Mouse (Mus musculus) intestine, postnatal 0 days (tissue): ENCODE measurements around the gene Pofut1. TPM values are rescaled to one million over a fixed set of nuclear protein-coding genes. Genes with fewer than 3 reads are reported as not detected.

ENCODE experiments used
- ATAC-seq: fragments of 200-750 bp; cut with Nextera tagmentation; 2 replicates; pipeline ENCODE4 v1.8.0; 2017; ENCODE audit warnings: mild to moderate bottlenecking, moderate TSS enrichment, moderate library complexity
- H3K27ac ChIP-seq: fragments of 300-500 bp; sonication (generic); 2 replicates; pipeline ENCODE4 v1.5.1; 2014; ENCODE audit warnings: mild to moderate bottlenecking, low read depth, low read length, moderate library complexity
- H3K27me3 ChIP-seq: fragments of 300-500 bp; sonication (generic); replicated peaks from 2 replicates; pipeline ENCODE4 v1.6.1; 2014; ENCODE audit warnings: low read length, mixed read lengths; ENCODE audit not compliant: control insufficient read depth, insufficient read depth
- H3K36me3 ChIP-seq: fragments of 300-500 bp; sonication (generic); 2 replicates; pipeline ENCODE4 v1.6.1; 2014; ENCODE audit warnings: mild to moderate bottlenecking, moderate library complexity; ENCODE audit not compliant: control insufficient read depth, insufficient read depth
- H3K4me1 ChIP-seq: fragments of 300-500 bp; sonication (generic); replicated peaks from 2 replicates; pipeline ENCODE4 v1.6.1; 2014; ENCODE audit warnings: antibody characterized with exemption, low read length, mixed read lengths; ENCODE audit not compliant: control insufficient read depth, insufficient read depth
- H3K4me2 ChIP-seq: fragments of 300-500 bp; sonication (generic); replicated peaks from 2 replicates; pipeline ENCODE4 v1.6.1; 2014; ENCODE audit warnings: low read depth, mild to moderate bottlenecking, moderate library complexity
- H3K4me3 ChIP-seq: fragments of 300-500 bp; sonication (generic); 2 replicates; pipeline ENCODE4 v1.5.1; 2014; ENCODE audit warnings: low read depth, low read length
- H3K9ac ChIP-seq: fragments of 300-500 bp; sonication (generic); 2 replicates; pipeline ENCODE4 v1.6.1; 2014; ENCODE audit warnings: mild to moderate bottlenecking, low read depth, low read length
- H3K9me3 ChIP-seq: fragments of 300-500 bp; sonication (generic); 2 replicates; pipeline ENCODE4 v1.6.1; 2016; ENCODE audit warnings: mixed run types; ENCODE audit not compliant: control insufficient read depth
- CTCF ChIP-seq: sonication (generic); IDR thresholded peaks from 2 replicates; pipeline ENCODE4 v1.5.1; 2016; ENCODE audit warnings: low read depth, mild to moderate bottlenecking, control low read depth, antibody characterized with exemption, moderate library complexity
- WGBS: fragments of 180-500 bp; shearing (Covaris S2); extraction: QIAGEN DNeasy Blood & Tissue Kit; methylation state at CpG from one replicate; pipeline ENCODE4 v1.1.7; 2014; 5-methylcytosine and 5-hydroxymethylcytosine counted together
- polyA plus RNA-seq: library from polyadenylated mRNA; unstranded; fragments of >200 nt; fragmentation: Nextera tagmentation; extraction: Ambion mirVana; gene quantifications from 2 replicates; pipeline ENCODE4 v1.2.1, GENCODE M21; 2015

The Pofut1 gene
- 7.5 and 10.5 TPM in 2 replicates for polyA plus RNA-seq

GRCm38 (mm10) chr2:153241250-153242014 lies at the start of gene Pofut1, which contains the start of gene Plagl2:
TSS of gene Pofut1 (plus strand) at chr2:153241533.
TSS of gene Plagl2 (minus strand) at chr2:153241426.
- H3K4me2 ChIP-seq: peak within 1 kb of the TSS; percentile 77
- H3K27ac ChIP-seq: peak within 1 kb of the TSS; percentile 99
- peaks cover 12% of the 10 kb centered on the region for H3K4me1 ChIP-seq
- H3K27me3 ChIP-seq: no peaks in the 10 kb centered on the region
- H3K4me3 ChIP-seq: peak within 1 kb of the TSS; percentile 95
- ATAC-seq: peak; percentile 93
- TF ChIP-seq CTCF: peak; percentile 60
- WGBS: under 1% methylated on average over 37 of the region's 72 CpGs
- H3K9me3 ChIP-seq: no peaks in the 10 kb centered on the region
- peaks cover 20% of the 10 kb centered on the region for H3K36me3 ChIP-seq
- H3K9ac ChIP-seq: peak within 1 kb of the TSS; percentile 99

DNA sequence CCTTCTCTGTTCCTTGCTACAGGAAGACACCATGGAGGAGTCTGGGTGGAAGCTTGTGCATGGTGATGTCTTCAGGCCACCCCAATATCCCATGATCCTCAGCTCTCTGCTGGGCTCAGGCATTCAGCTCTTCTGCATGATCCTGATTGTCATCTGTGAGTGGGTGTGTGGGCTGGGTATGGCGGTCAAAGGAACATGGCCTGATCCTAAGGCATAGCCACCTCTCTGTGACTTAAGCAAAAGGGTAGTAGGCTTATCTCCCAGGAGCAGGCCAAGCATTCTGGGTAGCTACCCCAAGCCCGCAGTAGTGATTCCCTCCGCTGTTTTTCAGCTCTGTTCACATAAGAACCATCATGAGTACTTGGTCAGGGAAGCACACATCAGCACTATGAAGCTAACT lies 47.1 kb upstream of the Pofut1 start:
- peaks cover 76% of the 10 kb centered on the region for H3K36me3 ChIP-seq
- TF ChIP-seq CTCF: no peak
- no peak for ATAC-seq

DNA sequence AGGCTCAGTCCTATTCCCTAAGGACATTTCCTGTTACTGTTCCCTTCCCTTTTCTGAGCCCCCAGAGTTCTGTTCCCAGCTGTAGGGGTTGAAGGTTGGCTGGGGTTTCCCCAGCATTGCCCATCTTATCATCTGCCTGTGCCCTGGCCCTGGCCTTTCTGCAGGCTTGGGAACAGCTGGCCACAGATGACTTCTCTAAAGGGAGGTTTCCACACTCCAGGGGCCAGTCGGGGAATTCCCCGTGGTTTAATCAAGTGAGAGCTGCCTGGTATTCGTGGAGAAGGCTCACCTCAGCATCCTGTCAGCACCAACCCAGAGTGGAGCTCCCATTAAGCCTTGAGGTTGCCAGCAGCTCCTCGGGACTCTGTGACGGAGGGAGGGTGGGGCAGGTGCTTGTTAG lies 42.8 kb upstream of the Pofut1 start:
- Histone ChIP-seq H3K36me3 (peaks cover 72% of the 10 kb centered on the region), H3K9me3 (no peaks in the 10 kb centered on the region), H3K27ac (peak overlapping the region; percentile 54; the same call in 1 of the 2 replicates), H3K9ac (no peak overlapping the region), H3K4me2 (no peak overlapping the region), H3K4me3 (no peak overlapping the region), H3K27me3 (no peaks in the 10 kb centered on the region), H3K4me1 (no peaks in the 10 kb centered on the region)
- ATAC-seq: no peak
- no peak for TF ChIP-seq CTCF
- 56% methylated on average over 5 of the region's 5 CpGs for WGBS

More for the DNA sequence above, 47.1 kb upstream of the Pofut1 start:
- Histone ChIP-seq H3K4me2 (no peak overlapping the region), H3K9me3 (no peaks in the 10 kb centered on the region), H3K27me3 (no peaks in the 10 kb centered on the region), H3K4me1 (no peaks in the 10 kb centered on the region), H3K9ac (no peak overlapping the region), H3K27ac (no peak overlapping the region), H3K4me3 (no peak overlapping the region)
- WGBS: 96% methylated on average over 3 of the region's 3 CpGs

DNA sequence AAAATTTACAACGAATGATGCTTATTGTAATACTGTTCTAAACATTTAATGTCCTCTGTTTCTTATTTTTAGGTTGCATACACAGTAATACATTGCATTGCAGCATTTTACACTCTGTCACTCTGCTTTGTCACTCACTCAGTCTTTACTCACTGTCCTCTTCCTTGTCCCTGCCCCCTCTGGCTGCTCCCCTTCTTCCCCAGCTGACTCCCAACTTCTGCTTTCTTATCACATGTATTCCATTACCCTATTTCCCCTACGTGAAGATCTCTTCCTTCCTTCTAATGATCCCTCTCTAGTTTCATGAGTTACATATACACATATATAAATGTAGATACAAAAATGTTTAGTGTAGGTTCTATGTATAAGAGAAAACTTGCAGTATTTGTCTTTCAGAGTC lies 42.2 kb upstream of the Pofut1 start:
- H3K9me3 ChIP-seq: no peaks in the 10 kb centered on the region
- no peak overlapping the region for H3K9ac ChIP-seq
- no peak overlapping the region for H3K4me2 ChIP-seq
- H3K4me3 ChIP-seq: no peak overlapping the region
- peaks cover 79% of the 10 kb centered on the region for H3K36me3 ChIP-seq
- ATAC-seq: no peak
- H3K27me3 ChIP-seq: no peaks in the 10 kb centered on the region
- no peak for TF ChIP-seq CTCF
- WGBS: 84% methylated on average over 2 of the region's 2 CpGs
- no peak overlapping the region for H3K27ac ChIP-seq
- H3K4me1 ChIP-seq: no peaks in the 10 kb centered on the region

DNA sequence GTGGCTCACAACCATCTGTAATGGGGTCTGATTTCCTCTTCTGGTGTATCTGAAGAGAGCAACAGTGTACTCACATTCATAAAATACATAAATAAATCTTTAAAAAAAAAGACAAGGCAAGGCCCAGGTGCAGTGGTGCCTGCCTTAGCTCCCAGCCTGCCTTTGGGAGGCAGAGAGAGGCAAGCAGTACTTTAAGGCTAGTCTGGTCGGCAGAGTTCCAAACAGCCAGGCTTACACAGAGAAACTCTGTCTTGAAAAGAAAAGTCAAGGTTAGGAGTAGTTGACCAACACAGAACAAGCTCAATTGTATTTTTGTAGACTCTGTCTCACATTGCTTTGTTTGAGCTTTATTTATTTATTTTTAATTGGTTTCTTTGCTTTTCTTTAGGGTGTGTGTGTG lies 38.6 kb upstream of the Pofut1 start:
- Histone ChIP-seq H3K9me3 (no peaks in the 10 kb centered on the region), H3K4me2 (no peak overlapping the region), H3K4me1 (no peaks in the 10 kb centered on the region), H3K27ac (no peak overlapping the region), H3K9ac (no peak overlapping the region), H3K4me3 (no peak overlapping the region), H3K36me3 (peaks cover 90% of the 10 kb centered on the region), H3K27me3 (no peaks in the 10 kb centered on the region)
- WGBS: 72% methylated on average over 1 of the region's 1 CpGs
- ATAC-seq: no peak
- TF ChIP-seq CTCF: no peak

DNA sequence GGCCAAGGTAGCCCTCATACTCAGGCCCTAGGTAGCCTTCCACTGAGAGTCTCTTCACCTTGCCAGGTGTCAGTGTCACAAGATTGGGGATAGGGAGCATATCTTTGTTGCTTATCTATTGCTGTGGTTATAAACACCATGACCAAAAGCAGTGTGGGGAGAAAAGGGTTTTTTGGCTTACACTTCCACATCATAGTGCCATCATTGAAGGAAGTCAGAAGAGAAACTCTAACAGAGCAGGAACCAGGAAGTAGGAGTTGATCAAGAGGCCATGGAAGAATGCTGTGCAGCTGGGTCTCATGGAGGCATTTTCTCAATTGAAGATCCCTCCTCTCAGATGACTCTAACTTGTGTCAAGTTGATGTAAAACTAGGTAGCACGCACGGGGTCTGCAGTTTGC lies 33.2 kb upstream of the Pofut1 start:
- Histone ChIP-seq H3K27me3 (no peaks in the 10 kb centered on the region), H3K27ac (0 out of 2 replicates have a peak overlapping the region, but pooled peaks have one; percentile 28), H3K36me3 (peaks cover 68% of the 10 kb centered on the region), H3K9me3 (no peaks in the 10 kb centered on the region), H3K4me2 (no peak overlapping the region), H3K4me1 (no peaks in the 10 kb centered on the region), H3K9ac (no peak overlapping the region), H3K4me3 (no peak overlapping the region)
- TF ChIP-seq CTCF: no peak
- no peak for ATAC-seq
- WGBS: 97% methylated on average over 2 of the region's 2 CpGs
